Mouse (Mus musculus) intestine, embryonic 16.5 days (tissue): ENCODE measurements around the gene Ddx18. TPM values are rescaled to one million over a fixed set of nuclear protein-coding genes. Genes with fewer than 3 reads are reported as not detected.

Experiments used
- ATAC-seq: fragments of 200-750 bp; cut with Nextera tagmentation; 2 replicates; pipeline ENCODE4 v1.8.0; 2017; ENCODE audit warnings: moderate TSS enrichment, moderate library complexity
- H3K27ac ChIP-seq: fragments of 300-500 bp; sonication (generic); 2 replicates; pipeline ENCODE4 v1.5.1; 2014; ENCODE audit warnings: mild to moderate bottlenecking, low read length
- H3K27me3 ChIP-seq: fragments of 300-500 bp; sonication (generic); replicated peaks from 2 replicates; pipeline ENCODE4 v1.6.1; 2014; ENCODE audit warnings: low read length, control low read depth, mixed read lengths; ENCODE audit not compliant: control insufficient read depth, insufficient read depth
- H3K36me3 ChIP-seq: fragments of 300-500 bp; sonication (generic); 2 replicates; pipeline ENCODE4 v1.6.1; 2014; ENCODE audit warnings: low read length, control low read depth; ENCODE audit not compliant: control insufficient read depth, insufficient read depth
- H3K4me1 ChIP-seq: fragments of 300-500 bp; sonication (generic); 2 replicates; pipeline ENCODE4 v1.6.1; 2014; ENCODE audit warnings: low read length, control low read depth, mixed read lengths; ENCODE audit not compliant: control insufficient read depth, insufficient read depth
- H3K4me2 ChIP-seq: fragments of 300-500 bp; sonication (generic); 2 replicates; pipeline ENCODE4 v1.6.1; 2014; ENCODE audit warnings: low read depth, low read length, control low read depth
- H3K4me3 ChIP-seq: fragments of 300-500 bp; sonication (generic); 2 replicates; pipeline ENCODE4 v1.5.1; 2014; ENCODE audit warnings: mild to moderate bottlenecking, low read length
- H3K9ac ChIP-seq: fragments of 300-500 bp; sonication (generic); 2 replicates; pipeline ENCODE4 v1.6.1; 2014; ENCODE audit warnings: low read depth, low read length
- H3K9me3 ChIP-seq: fragments of 300-500 bp; sonication (generic); 2 replicates; pipeline ENCODE4 v1.6.1; 2016; ENCODE audit warnings: low read length, control low read depth; ENCODE audit not compliant: control insufficient read depth
- WGBS: fragments of 180-500 bp; shearing (Covaris S2); extraction: QIAGEN DNeasy Blood & Tissue Kit; methylation state at CpG from one replicate; pipeline ENCODE4 v1.1.7; 2014; 5-methylcytosine and 5-hydroxymethylcytosine counted together
- polyA plus RNA-seq: library from polyadenylated mRNA; unstranded; fragments of >200 nt; fragmentation: Nextera tagmentation; extraction: Ambion mirVana; gene quantifications from 2 replicates; pipeline ENCODE4 v1.2.1, GENCODE M21; 2015

Ddx18 gene
- polyA plus RNA-seq = 43.5 and 55.9 TPM in 2 replicates

- Histone ChIP-seq H3K4me3 (peak within 1 kb of the TSS; percentile 81), H3K4me1 (no peaks in the 10 kb centered on the region), H3K9me3 (no peaks in the 10 kb centered on the region), H3K27me3 (no peaks in the 10 kb centered on the region), H3K27ac (peak within 1 kb of the TSS; percentile 51), H3K9ac (peak within 1 kb of the TSS; percentile 78), H3K4me2 (peak within 1 kb of the TSS; percentile 52), H3K36me3 (peaks cover 11% of the 10 kb centered on the region)
- WGBS = 7% methylated on average over 53 of the region's 53 CpGs
- peak; percentile 99 for ATAC-seq
Measured at GRCm38 (mm10) chr1:121567521-121568489, at the start of gene Ddx18. Gene Ddx18, minus strand, starts transcription at chr1:121567989.

GRCm38 (mm10) chr1:121608000-121608399 lies 40.2 kb upstream of the Ddx18 start:
- no peak for ATAC-seq
- Histone ChIP-seq H3K4me3 (no peak overlapping the region), H3K36me3 (no peaks in the 10 kb centered on the region), H3K9ac (no peak overlapping the region), H3K27me3 (no peaks in the 10 kb centered on the region), H3K4me1 (no peaks in the 10 kb centered on the region), H3K4me2 (no peak overlapping the region), H3K27ac (no peak overlapping the region), H3K9me3 (no peaks in the 10 kb centered on the region)
- WGBS = 54% methylated on average over 7 of the region's 7 CpGs

GRCm38 (mm10) chr1:121605118-121605517 lies 37.3 kb upstream of the Ddx18 start:
- H3K36me3 ChIP-seq = no peaks in the 10 kb centered on the region
- no peak overlapping the region for H3K9ac ChIP-seq
- no peaks in the 10 kb centered on the region for H3K27me3 ChIP-seq
- H3K27ac ChIP-seq = no peak overlapping the region
- WGBS = 47% methylated on average over 6 of the region's 6 CpGs
- H3K4me3 ChIP-seq = no peak overlapping the region
- no peak overlapping the region for H3K4me2 ChIP-seq
- ATAC-seq = no peak; the same call in 1 of the 2 replicates
- no peaks in the 10 kb centered on the region for H3K4me1 ChIP-seq
- no peaks in the 10 kb centered on the region for H3K9me3 ChIP-seq

GRCm38 (mm10) chr1:121601893-121602292 lies 34.1 kb upstream of the Ddx18 start:
- WGBS = 87% methylated on average over 6 of the region's 6 CpGs
- ATAC-seq = no peak
- Histone ChIP-seq H3K36me3 (no peaks in the 10 kb centered on the region), H3K27ac (no peak overlapping the region), H3K9me3 (no peaks in the 10 kb centered on the region), H3K4me2 (no peak overlapping the region), H3K27me3 (no peaks in the 10 kb centered on the region), H3K4me3 (no peak overlapping the region), H3K9ac (no peak overlapping the region), H3K4me1 (no peaks in the 10 kb centered on the region)

- Histone ChIP-seq H3K9ac (no peak overlapping the region), H3K9me3 (no peaks in the 10 kb centered on the region), H3K27ac (no peak overlapping the region), H3K36me3 (no peaks in the 10 kb centered on the region), H3K4me3 (no peak overlapping the region), H3K27me3 (no peaks in the 10 kb centered on the region), H3K4me2 (no peak overlapping the region), H3K4me1 (no peaks in the 10 kb centered on the region)
- 18% methylated on average over 1 of the region's 1 CpGs for WGBS
- ATAC-seq = no peak
Measured at GRCm38 (mm10) chr1:121601084-121601483, 33.3 kb upstream of the Ddx18 start.

- ATAC-seq = no peak
- Histone ChIP-seq H3K9me3 (no peaks in the 10 kb centered on the region), H3K27ac (no peak overlapping the region), H3K4me2 (no peak overlapping the region), H3K36me3 (no peaks in the 10 kb centered on the region), H3K9ac (no peak overlapping the region), H3K4me3 (no peak overlapping the region), H3K27me3 (no peaks in the 10 kb centered on the region), H3K4me1 (no peaks in the 10 kb centered on the region)
- WGBS = 68% methylated on average over 3 of the region's 3 CpGs
Measured at GRCm38 (mm10) chr1:121598421-121598820, 30.6 kb upstream of the Ddx18 start.

- Histone ChIP-seq H3K4me2 (no peak overlapping the region), H3K9me3 (no peaks in the 10 kb centered on the region), H3K36me3 (no peaks in the 10 kb centered on the region), H3K27me3 (no peaks in the 10 kb centered on the region), H3K4me3 (no peak overlapping the region), H3K27ac (no peak overlapping the region), H3K9ac (no peak overlapping the region), H3K4me1 (no peaks in the 10 kb centered on the region)
- 24% methylated on average over 4 of the region's 4 CpGs for WGBS
- no peak for ATAC-seq
Measured at GRCm38 (mm10) chr1:121596951-121597625, 29.3 kb upstream of the Ddx18 start.

- Histone ChIP-seq H3K9ac (no peak overlapping the region), H3K36me3 (no peaks in the 10 kb centered on the region), H3K4me3 (no peak overlapping the region), H3K27me3 (no peaks in the 10 kb centered on the region), H3K27ac (no peak overlapping the region), H3K9me3 (no peaks in the 10 kb centered on the region), H3K4me1 (no peaks in the 10 kb centered on the region), H3K4me2 (no peak overlapping the region)
- 59% methylated on average over 6 of the region's 6 CpGs for WGBS
- ATAC-seq = no peak
Measured at GRCm38 (mm10) chr1:121584838-121585237, 17.0 kb upstream of the Ddx18 start.

- H3K9me3 ChIP-seq = no peaks in the 10 kb centered on the region
- ATAC-seq = peak; percentile 92
- H3K27me3 ChIP-seq = no peaks in the 10 kb centered on the region
- H3K4me2 ChIP-seq = no peak overlapping the region
- no peak overlapping the region for H3K9ac ChIP-seq
- H3K36me3 ChIP-seq = no peaks in the 10 kb centered on the region
- no peaks in the 10 kb centered on the region for H3K4me1 ChIP-seq
- WGBS = 62% methylated on average over 5 of the region's 5 CpGs
- peak overlapping the region; percentile 30; the same call in 1 of the 2 replicates for H3K27ac ChIP-seq
- H3K4me3 ChIP-seq = no peak overlapping the region
Measured at GRCm38 (mm10) chr1:121581133-121581855, 13.5 kb upstream of the Ddx18 start.
